Mouse (Mus musculus) adrenal gland, postnatal 10 days (tissue): Measurements from ENCODE around the gene Exoc4. TPM values are rescaled to one million over a fixed set of nuclear protein-coding genes. Genes with fewer than 3 reads are reported as not detected.

Source experiments
- total RNA-seq, 2 experiments: library from RNA; stranded (reverse); gene quantifications; 2 replicates each; pipeline ENCODE4 v1.2.3; 2021

Exoc4 gene
- total RNA-seq, 2 experiments from 2014 or later, result 36.9 to 53.3 TPM

Other genes starting within 250 kb of the Exoc4 start
- 100 to 1,000 TPM; 322 to 368 TPM for gene Chchd3, start 188.8 kb upstream of the Exoc4 start, total RNA-seq